ENCODE assay signal across 19 mouse cellular contexts in the genomic region with DNA sequence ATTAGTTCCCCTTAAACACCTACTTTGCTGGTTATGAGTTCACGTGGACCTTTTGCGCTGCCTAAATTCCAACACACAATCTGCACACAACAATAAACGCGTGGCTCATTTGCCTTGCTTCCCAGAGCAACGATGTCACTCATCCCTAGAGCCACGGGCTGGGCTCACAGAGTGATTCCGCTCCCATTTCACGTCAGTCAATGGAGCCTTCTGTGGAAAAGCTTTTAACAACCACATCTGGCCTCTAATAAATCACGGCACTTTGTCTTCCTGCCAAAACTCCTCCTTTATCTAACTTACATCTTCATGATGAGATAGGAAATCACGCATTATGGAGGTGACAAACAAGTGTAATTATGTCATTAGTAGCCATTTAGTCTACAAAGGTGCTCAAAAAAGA.
DNase-seq lines count a peak whose midpoint lies in the region; ATAC-seq and TF ChIP-seq lines count a peak whose summit lies in the region.
"Had no signal": no experiment of that assay in that cellular context is flagged by ENCODE, and none has a peak within 500 bp of the region (broad histone marks: within the 10 kb centered on the region; RNA-seq: fewer than 3 reads in every experiment).

No protein-coding gene starts in this region.

- no peak overlapping the region for H3K4me3 ChIP-seq in heart, embryonic 12.5 days
- no peak overlapping the region for H3K4me3 ChIP-seq in limb, embryonic 14.5 days (replicated peaks; ENCODE audit: low read length)
- H3K4me3 ChIP-seq in limb, embryonic 10.5 days: no peak overlapping the region
- H3K4me3 ChIP-seq: embryonic facial prominence, embryonic 15.5 days; erythroblast, embryonic 14.5 days; gastrocnemius, adult 2 months; intestine, embryonic 15.5 days had no signal

- no peak for ATAC-seq in heart, embryonic 12.5 days (ENCODE audit: insufficient number of reproducible peaks, low FRiP score)
- no peak for ATAC-seq in limb, embryonic 14.5 days (ENCODE audit: low FRiP score, low read depth)
- ATAC-seq: intestine, embryonic 15.5 days had no signal

- no peak for TF ChIP-seq POLR2A in limb, embryonic 14.5 days (IDR thresholded peaks at IDR 0.05; ENCODE audit: borderline replicate concordance, extremely low read depth, insufficient read depth, insufficient read length)

- peaks cover 13% of the 10 kb centered on the region for H3K4me1 ChIP-seq in heart, embryonic 12.5 days (replicated peaks)
- peaks cover 3% of the 10 kb centered on the region; the same call in 1 of the 2 replicates for H3K4me1 ChIP-seq in limb, embryonic 14.5 days (ENCODE audit: control insufficient read depth, insufficient read depth, low read length)
- peaks cover 15% of the 10 kb centered on the region for H3K4me1 ChIP-seq in limb, embryonic 10.5 days
- H3K4me1 ChIP-seq: embryonic facial prominence, embryonic 15.5 days; intestine, embryonic 15.5 days had no signal

- WGBS in heart, embryonic 12.5 days: 73% methylated on average over 10 of the region's 10 CpGs
- WGBS in limb, embryonic 14.5 days: 35% methylated on average over 10 of the region's 10 CpGs
- WGBS in limb, embryonic 10.5 days: 50% methylated on average over 10 of the region's 10 CpGs

- DNase-seq in heart, adult 11 months: peak; percentile 78
- DNase-seq in limb, embryonic 14.5 days (ENCODE audit: low spot score): peak; percentile 34
- no peak for DNase-seq in limb, embryonic 10.5 days (ENCODE audit: low spot score)
- DNase-seq in retina, embryonic 14.5 days (ENCODE audit: low spot score): peak; percentile 23
- DNase-seq in retina, postnatal 1 day: no peak
- peak; percentile 77 for DNase-seq in mesoderm, embryonic 11.5 days (ENCODE audit: low read depth, low spot score)
- DNase-seq in layer of hippocampus, adult 9-10 months (ENCODE audit: low spot score): no peak
- DNase-seq: adrenal gland, adult 2 months; adrenal gland, postnatal 25 days; cerebellum, adult 2 months; cerebellum, postnatal 14 days; gastrocnemius, adult 2 months; gastrocnemius, postnatal 25 days; heart, postnatal 10 days; heart, postnatal 4 days had no signal

- H3K9ac ChIP-seq in heart, embryonic 12.5 days: no peak overlapping the region
- no peak overlapping the region for H3K9ac ChIP-seq in limb, embryonic 14.5 days (ENCODE audit: low read depth, low read length, severe bottlenecking)
- H3K9ac ChIP-seq: embryonic facial prominence, embryonic 15.5 days; intestine, embryonic 15.5 days had no signal

- H3K9me3 ChIP-seq in heart, embryonic 12.5 days (replicated peaks): 0 out of 2 replicates have a peak, but pooled peaks cover 3% of the 10 kb centered on the region
- H3K9me3 ChIP-seq in limb, embryonic 14.5 days (ENCODE audit: control insufficient read depth, low read length): no peaks in the 10 kb centered on the region
- H3K9me3 ChIP-seq in limb, embryonic 10.5 days (replicated peaks): no peaks in the 10 kb centered on the region
- H3K9me3 ChIP-seq: embryonic facial prominence, embryonic 15.5 days; intestine, embryonic 15.5 days had no signal

- H3K27ac ChIP-seq in heart, embryonic 12.5 days (ENCODE audit: poor library complexity, severe bottlenecking): no peak overlapping the region
- no peak overlapping the region for H3K27ac ChIP-seq in limb, embryonic 14.5 days (replicated peaks; ENCODE audit: low read depth, low read length)
- no peak overlapping the region for H3K27ac ChIP-seq in limb, embryonic 10.5 days
- H3K27ac ChIP-seq: embryonic facial prominence, embryonic 15.5 days; gastrocnemius, adult 2 months; intestine, embryonic 15.5 days had no signal

- H3K36me3 ChIP-seq in heart, embryonic 12.5 days: peaks cover 5% of the 10 kb centered on the region; the same call in 1 of the 2 replicates
- H3K36me3 ChIP-seq in limb, embryonic 14.5 days (ENCODE audit: control insufficient read depth, insufficient read depth, low read length): no peaks in the 10 kb centered on the region
- no peaks in the 10 kb centered on the region for H3K36me3 ChIP-seq in limb, embryonic 10.5 days
- H3K36me3 ChIP-seq: embryonic facial prominence, embryonic 15.5 days; intestine, embryonic 15.5 days had no signal

- H3K4me2 ChIP-seq in heart, embryonic 12.5 days: no peak overlapping the region
- no peak overlapping the region for H3K4me2 ChIP-seq in limb, embryonic 14.5 days (replicated peaks; ENCODE audit: low read depth, low read length, severe bottlenecking)
- H3K4me2 ChIP-seq: embryonic facial prominence, embryonic 15.5 days; intestine, embryonic 15.5 days had no signal

- no peaks in the 10 kb centered on the region for H3K27me3 ChIP-seq in heart, embryonic 12.5 days (replicated peaks)
- no peaks in the 10 kb centered on the region for H3K27me3 ChIP-seq in limb, embryonic 14.5 days (ENCODE audit: control insufficient read depth, insufficient read depth, low read length)
- H3K27me3 ChIP-seq in limb, embryonic 10.5 days (ENCODE audit: low read depth, poor library complexity, severe bottlenecking): peaks cover 17% of the 10 kb centered on the region
- H3K27me3 ChIP-seq: embryonic facial prominence, embryonic 15.5 days; intestine, embryonic 15.5 days had no signal

Comparison
In these comparisons a context has a peak if more than half of its experiments do, and no peak if none do; other contexts are left out.
1. DNase-seq: peak in heart, adult 11 months (single experiment), limb, embryonic 14.5 days (single experiment), retina, embryonic 14.5 days (single experiment) and mesoderm, embryonic 11.5 days (single experiment); none in limb, embryonic 10.5 days (single experiment), retina, postnatal 1 day (single experiment) and layer of hippocampus, adult 9-10 months (single experiment).